Mouse (Mus musculus) stomach, postnatal 0 days (tissue): Measurements from ENCODE around the gene Vps26c.

Experiments
- CTCF ChIP-seq: IDR thresholded peaks from 2 replicates; pipeline ENCODE4 v1.5.1; 2016; ENCODE audit warnings: antibody characterized with exemption, low read depth, mild to moderate bottlenecking, moderate library complexity
- EP300 ChIP-seq: optimal IDR thresholded peaks from 2 replicates; pipeline ENCODE3; 2016; ENCODE audit warnings: antibody characterized with exemption

DNA sequence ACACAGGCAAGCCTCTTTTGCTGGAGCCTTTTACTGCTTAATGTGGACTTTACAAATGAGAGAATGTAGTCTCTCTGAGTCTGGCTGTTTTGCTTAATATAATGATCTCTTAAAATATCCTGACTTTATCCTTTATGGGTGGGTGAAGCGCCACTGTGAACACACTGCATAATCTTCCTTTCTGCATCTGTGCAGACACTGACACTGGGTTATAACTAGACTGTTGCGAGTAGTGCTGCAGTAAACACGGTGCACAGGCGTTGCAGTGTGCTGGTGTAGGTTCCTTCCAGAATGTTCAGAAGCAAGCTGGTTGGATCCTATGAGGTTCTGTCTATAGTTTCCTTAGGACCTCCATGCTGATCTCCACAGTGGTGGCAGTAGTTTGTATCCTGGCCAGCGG, 37.3 kb downstream of the Vps26c start:
- no peak for TF ChIP-seq CTCF
- no peak for TF ChIP-seq EP300
